In genomic region chr11:69150444-69150843, GRCm38 (mm10) we compare ENCODE assay signal across 8 mouse cellular contexts. TPM values are rescaled to one million over a fixed set of nuclear protein-coding genes. Genes with fewer than 3 reads are reported as not detected.
DNase-seq lines count a peak whose midpoint lies in the region; ATAC-seq lines count a peak whose summit lies in the region.

No protein-coding gene starts in this region.

- no peaks in the 10 kb centered on the region for H3K9me3 ChIP-seq in limb, embryonic 13.5 days
- no peaks in the 10 kb centered on the region for H3K9me3 ChIP-seq in midbrain, embryonic 13.5 days

- peaks cover 29% of the 10 kb centered on the region for H3K27me3 ChIP-seq in limb, embryonic 13.5 days
- H3K27me3 ChIP-seq in midbrain, embryonic 13.5 days, result no peaks in the 10 kb centered on the region
- H3K27me3 ChIP-seq in splenic B cell, adult 2 months (ENCODE audit: control insufficient read depth, insufficient read depth, low read length, poor library complexity, severe bottlenecking), result no peaks in the 10 kb centered on the region

- peak overlapping the region; percentile 37 for H3K4me3 ChIP-seq in limb, embryonic 13.5 days
- H3K4me3 ChIP-seq in midbrain, embryonic 13.5 days (replicated peaks), result no peak overlapping the region

- H3K4me1 ChIP-seq in limb, embryonic 13.5 days, result peaks cover 7% of the 10 kb centered on the region; the same call in 1 of the 2 replicates
- H3K4me1 ChIP-seq in midbrain, embryonic 13.5 days (replicated peaks), result no peaks in the 10 kb centered on the region

- no peaks in the 10 kb centered on the region for H3K36me3 ChIP-seq in limb, embryonic 13.5 days
- H3K36me3 ChIP-seq in midbrain, embryonic 13.5 days, result no peaks in the 10 kb centered on the region
- H3K36me3 ChIP-seq in splenic B cell, adult 2 months (ENCODE audit: control insufficient read depth, insufficient read depth, low read length, poor library complexity, severe bottlenecking), result no peaks in the 10 kb centered on the region

- H3K4me2 ChIP-seq in limb, embryonic 13.5 days (replicated peaks), result peak overlapping the region; percentile 61
- H3K4me2 ChIP-seq in midbrain, embryonic 13.5 days (replicated peaks), result peak overlapping the region; percentile 24

- H3K9ac ChIP-seq in limb, embryonic 13.5 days, result peak overlapping the region; percentile 51; the same call in 1 of the 2 replicates
- no peak overlapping the region for H3K9ac ChIP-seq in midbrain, embryonic 13.5 days (replicated peaks)

- DNase-seq in left cerebral cortex, adult 18-20 months (ENCODE audit: low spot score in 2 of 2), result peak; percentile 63 to 67
- DNase-seq in left cerebral cortex, adult 11 months (ENCODE audit: low spot score), result no peak
- peak; percentile 73 for DNase-seq in cerebellum, adult 8-10 months
- DNase-seq in forelimb bud, embryonic 11.5 days (ENCODE audit: low read depth, low spot score), result peak; percentile 61
- DNase-seq in induced T-regulatory cell, adult 2 months (ENCODE audit: low read depth), result peak; percentile 76
- DNase-seq in splenic B cell, adult 2 months (ENCODE audit: low read depth, low spot score), result peak; percentile 76

- ATAC-seq in limb, embryonic 13.5 days (ENCODE audit: low FRiP score, low read depth), result no peak
- 0 out of 2 replicates have a peak, but pooled peaks have one; percentile 43 for ATAC-seq in midbrain, embryonic 13.5 days

- WGBS in limb, embryonic 13.5 days, result 6% methylated on average over 7 of the region's 7 CpGs
- 9% methylated on average over 7 of the region's 7 CpGs for WGBS in midbrain, embryonic 13.5 days

- H3K27ac ChIP-seq in limb, embryonic 13.5 days, result no peak overlapping the region
- H3K27ac ChIP-seq in midbrain, embryonic 13.5 days, result no peak overlapping the region

RNA-seq across cellular contexts. Expression of gene Alox12b, which starts 6.3 kb away (rescaled TPM):
- 10 to 100 TPM in 1 of 2 experiments, 1 to 10 TPM in 1; 9.8 to 13.7 TPM for total RNA-seq in left cerebral cortex, adult 18-20 months (2021)
- 0.22 and 0.25 TPM in 2 replicates for polyA plus RNA-seq in limb, embryonic 13.5 days (2015; fragmentation: Nextera tagmentation; extraction: Ambion mirVana)
- 0.13 TPM in 1 of 2 replicates, not detected in the other for polyA plus RNA-seq in midbrain, embryonic 13.5 days (2015; fragmentation: Nextera tagmentation; extraction: Ambion mirVana)

RNA-seq across cellular contexts. Expression of gene Aloxe3, which starts 24.7 kb away (rescaled TPM):
- 1 to 10 TPM; 4.4 to 6.8 TPM for total RNA-seq in left cerebral cortex, adult 18-20 months (2021)
- polyA plus RNA-seq in limb, embryonic 13.5 days (2015; fragmentation: Nextera tagmentation; extraction: Ambion mirVana), result 1.6 TPM in 2 replicates
- polyA plus RNA-seq in midbrain, embryonic 13.5 days (2015; fragmentation: Nextera tagmentation; extraction: Ambion mirVana), result 0.39 and 0.43 TPM in 2 replicates

RNA-seq across cellular contexts. Expression of gene 9130213A22Rik, which starts 28.1 kb away (rescaled TPM):
- under 1 TPM; 0.53 to 0.98 TPM for total RNA-seq in left cerebral cortex, adult 18-20 months (2021)
- polyA plus RNA-seq in limb, embryonic 13.5 days (2015; fragmentation: Nextera tagmentation; extraction: Ambion mirVana), result 0.52 and 0.55 TPM in 2 replicates
- polyA plus RNA-seq in midbrain, embryonic 13.5 days (2015; fragmentation: Nextera tagmentation; extraction: Ambion mirVana), result 0.28 TPM in 1 of 2 replicates, not detected in the other

RNA-seq across cellular contexts. Expression of gene Hes7, which starts 30.2 kb away (rescaled TPM):
- total RNA-seq in left cerebral cortex, adult 18-20 months (2021), result under 1 TPM; 0.42 to 0.79 TPM
- polyA plus RNA-seq in limb, embryonic 13.5 days (2015; fragmentation: Nextera tagmentation; extraction: Ambion mirVana), result 0.74 and 1.2 TPM in 2 replicates
- polyA plus RNA-seq in midbrain, embryonic 13.5 days (2015; fragmentation: Nextera tagmentation; extraction: Ambion mirVana), result 0.10 and 0.26 TPM in 2 replicates

RNA-seq across cellular contexts. Expression of gene Alox8, which starts 47.2 kb away (rescaled TPM):
- 10 to 100 TPM; 10.2 to 11.7 TPM for total RNA-seq in left cerebral cortex, adult 18-20 months (2021)
- 0.08 and 0.09 TPM in 2 replicates for polyA plus RNA-seq in limb, embryonic 13.5 days (2015; fragmentation: Nextera tagmentation; extraction: Ambion mirVana)
- 0.06 and 0.07 TPM in 2 replicates for polyA plus RNA-seq in midbrain, embryonic 13.5 days (2015; fragmentation: Nextera tagmentation; extraction: Ambion mirVana)
